Mouse (Mus musculus) midbrain, embryonic 14.5 days (tissue): ENCODE measurements around the gene Atp8a2. TPM values are rescaled to one million over a fixed set of nuclear protein-coding genes. Genes with fewer than 3 reads are reported as not detected.

ENCODE experiments used
- ATAC-seq: fragments of 200-750 bp; cut with Nextera tagmentation; 2 replicates; pipeline ENCODE4 v1.8.0; 2017; ENCODE audit warnings: moderate number of reproducible peaks, moderate library complexity; ENCODE audit not compliant: low FRiP score, low TSS enrichment
- DNase-seq: peaks from one replicate; pipeline ENCODE4 v3.0.0-alpha.2; 2015
- H3K27ac ChIP-seq: fragments of 300-500 bp; sonication (generic); replicated peaks from 2 replicates; pipeline ENCODE4 v1.5.1; 2014; ENCODE audit warnings: mild to moderate bottlenecking, low read depth, low read length, moderate library complexity
- H3K27me3 ChIP-seq: fragments of 300-500 bp; sonication (generic); 2 replicates; pipeline ENCODE4 v1.6.1; 2014; ENCODE audit warnings: low read length, control low read depth, mixed read lengths; ENCODE audit not compliant: control insufficient read depth, insufficient read depth
- H3K36me3 ChIP-seq: fragments of 300-500 bp; sonication (generic); 2 replicates; pipeline ENCODE4 v1.6.1; 2014; ENCODE audit warnings: low read length, control low read depth; ENCODE audit not compliant: control insufficient read depth, insufficient read depth
- H3K4me1 ChIP-seq: fragments of 300-500 bp; sonication (generic); 2 replicates; pipeline ENCODE4 v1.6.1; 2014; ENCODE audit warnings: mild to moderate bottlenecking, antibody characterized with exemption, low read length, control low read depth; ENCODE audit not compliant: control insufficient read depth, insufficient read depth
- H3K4me2 ChIP-seq: fragments of 300-500 bp; sonication (generic); 2 replicates; pipeline ENCODE4 v1.6.1; 2014; ENCODE audit warnings: mild to moderate bottlenecking, low read length, moderate library complexity
- H3K4me3 ChIP-seq: fragments of 300-500 bp; sonication (generic); replicated peaks from 2 replicates; pipeline ENCODE4 v1.5.1; 2014; ENCODE audit warnings: low read depth, low read length
- H3K9ac ChIP-seq: fragments of 300-500 bp; sonication (generic); replicated peaks from 2 replicates; pipeline ENCODE4 v1.6.1; 2014; ENCODE audit warnings: mild to moderate bottlenecking, low read length, moderate library complexity
- H3K9me3 ChIP-seq: fragments of 300-500 bp; sonication (generic); 2 replicates; pipeline ENCODE4 v1.6.1; 2016; ENCODE audit warnings: low read length, control low read depth, mixed read lengths; ENCODE audit not compliant: control insufficient read depth
- WGBS: fragments of 180-500 bp; shearing (Covaris S2); extraction: QIAGEN DNeasy Blood & Tissue Kit; methylation state at CpG from one replicate; pipeline ENCODE4 v1.1.7; 2014; 5-methylcytosine and 5-hydroxymethylcytosine counted together
- polyA plus RNA-seq: library from polyadenylated mRNA; unstranded; fragments of >200 nt; fragmentation: Nextera tagmentation; extraction: Ambion mirVana; gene quantifications from 2 replicates; pipeline ENCODE4 v1.2.1, GENCODE M21; 2014

Gene Atp8a2
- polyA plus RNA-seq, 1 experiment from 2014 or later = 37.1 TPM

DNA sequence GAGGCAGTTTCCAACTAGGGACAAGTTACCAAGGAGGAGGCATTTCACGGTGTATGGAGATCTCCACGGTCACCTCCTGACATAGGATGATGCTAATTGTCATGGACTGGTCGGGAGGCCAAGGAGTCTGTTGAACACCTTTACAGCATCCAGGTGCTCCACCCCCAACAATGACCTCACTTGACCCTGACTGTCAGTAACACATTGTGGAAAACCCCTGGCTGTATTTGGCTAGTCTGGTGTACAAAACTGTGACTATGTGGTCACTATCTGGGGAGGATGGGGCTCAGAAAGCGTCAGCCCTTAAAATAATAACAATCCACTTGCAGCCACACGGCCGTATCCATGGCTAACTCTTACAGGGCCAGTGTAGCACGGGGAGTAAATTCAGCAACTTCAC lies 391.3 kb downstream of the Atp8a2 start:
- H3K27ac ChIP-seq = no peak overlapping the region
- 76% methylated on average over 7 of the region's 7 CpGs for WGBS
- H3K4me2 ChIP-seq = no peak overlapping the region
- DNase-seq (no peak), ATAC-seq (no peak)
- H3K36me3 ChIP-seq = no peaks in the 10 kb centered on the region
- no peaks in the 10 kb centered on the region for H3K9me3 ChIP-seq
- no peaks in the 10 kb centered on the region for H3K27me3 ChIP-seq
- no peaks in the 10 kb centered on the region for H3K4me1 ChIP-seq
- no peak overlapping the region for H3K4me3 ChIP-seq
- H3K9ac ChIP-seq = no peak overlapping the region

DNA sequence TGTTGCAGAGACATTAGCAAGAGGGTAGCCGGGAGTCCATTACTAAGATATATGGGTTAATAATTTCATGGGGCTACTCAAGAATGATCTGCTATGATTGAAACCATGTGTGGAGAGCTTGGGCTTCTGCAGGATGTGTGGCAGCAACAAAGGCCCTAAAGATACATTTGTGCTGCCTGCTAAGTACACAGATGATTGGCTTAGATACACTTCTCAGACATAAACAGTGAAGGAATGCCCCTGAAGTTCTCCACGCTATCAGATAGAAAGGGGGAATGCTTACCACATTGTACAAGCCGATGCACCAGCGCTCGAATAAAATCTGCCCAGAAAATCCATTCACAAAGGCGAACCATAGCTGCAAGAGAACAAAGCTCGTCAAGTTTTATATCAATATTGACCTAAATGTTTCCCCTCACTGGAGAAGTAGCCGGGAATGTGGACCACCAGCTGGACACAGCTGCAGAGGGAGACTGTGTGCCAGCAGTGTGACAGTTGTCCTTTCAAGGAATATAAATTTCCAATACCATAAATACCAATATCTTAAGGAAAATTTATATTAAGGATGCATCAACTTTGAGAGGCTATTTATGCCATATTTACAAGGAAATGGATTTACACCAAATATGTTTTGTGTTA lies 394.9 kb downstream of the Atp8a2 start:
- Histone ChIP-seq H3K27ac (no peak overlapping the region), H3K4me2 (no peak overlapping the region), H3K9me3 (no peaks in the 10 kb centered on the region), H3K9ac (no peak overlapping the region), H3K36me3 (no peaks in the 10 kb centered on the region), H3K4me1 (no peaks in the 10 kb centered on the region), H3K4me3 (no peak overlapping the region), H3K27me3 (no peaks in the 10 kb centered on the region)
- ATAC-seq = no peak
- no peak for DNase-seq
- WGBS = 68% methylated on average over 8 of the region's 8 CpGs

DNA sequence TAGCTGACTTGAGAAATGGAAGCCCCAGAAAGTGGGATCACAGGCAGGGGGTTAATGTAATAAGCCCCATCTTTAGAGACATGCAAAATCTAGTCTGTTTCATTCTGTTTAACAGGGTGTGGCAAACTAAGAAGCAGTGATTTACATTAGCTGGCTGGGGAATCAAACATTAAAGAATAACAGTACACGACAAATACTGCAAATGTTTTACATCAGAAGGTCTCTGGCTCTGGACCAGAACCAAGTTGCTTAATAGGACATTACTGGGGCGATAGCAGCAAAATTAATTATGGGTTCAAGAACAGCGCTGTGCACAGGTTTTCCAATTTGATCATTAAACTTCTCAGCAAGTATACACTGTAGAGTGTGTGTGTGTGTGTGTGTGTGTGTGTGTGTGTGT lies 397.5 kb downstream of the Atp8a2 start:
- Histone ChIP-seq H3K36me3 (no peaks in the 10 kb centered on the region), H3K9ac (no peak overlapping the region), H3K4me1 (no peaks in the 10 kb centered on the region), H3K4me2 (no peak overlapping the region), H3K9me3 (no peaks in the 10 kb centered on the region), H3K27ac (no peak overlapping the region), H3K4me3 (no peak overlapping the region), H3K27me3 (no peaks in the 10 kb centered on the region)
- DNase-seq (no peak), ATAC-seq (no peak)
- WGBS = 93% methylated on average over 3 of the region's 3 CpGs

DNA sequence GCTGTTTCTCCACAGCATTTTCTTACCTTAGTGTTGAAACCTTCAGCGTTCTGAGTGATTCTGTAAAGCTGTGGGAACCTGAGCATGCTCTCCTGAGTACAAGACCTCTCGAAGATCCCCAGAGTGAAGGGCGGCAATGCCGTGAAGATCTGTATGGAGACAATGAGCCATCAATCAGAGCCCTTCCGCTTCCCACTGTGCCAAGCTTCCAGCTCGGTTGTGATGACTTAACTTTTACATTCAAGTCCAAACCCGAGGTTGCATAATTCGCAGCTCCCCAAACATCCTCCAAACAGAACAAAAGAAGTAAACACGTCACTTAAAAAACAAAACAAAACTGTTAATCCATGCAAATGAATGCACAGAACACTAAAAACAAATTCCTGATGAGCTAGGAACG lies 403.1 kb downstream of the Atp8a2 start:
- no peak overlapping the region for H3K9ac ChIP-seq
- DNase-seq (no peak), ATAC-seq (no peak)
- H3K4me3 ChIP-seq = no peak overlapping the region
- no peaks in the 10 kb centered on the region for H3K4me1 ChIP-seq
- no peaks in the 10 kb centered on the region for H3K9me3 ChIP-seq
- H3K36me3 ChIP-seq = no peaks in the 10 kb centered on the region
- H3K27ac ChIP-seq = no peak overlapping the region
- 47% methylated on average over 10 of the region's 10 CpGs for WGBS
- H3K4me2 ChIP-seq = no peak overlapping the region
- no peaks in the 10 kb centered on the region for H3K27me3 ChIP-seq

DNA sequence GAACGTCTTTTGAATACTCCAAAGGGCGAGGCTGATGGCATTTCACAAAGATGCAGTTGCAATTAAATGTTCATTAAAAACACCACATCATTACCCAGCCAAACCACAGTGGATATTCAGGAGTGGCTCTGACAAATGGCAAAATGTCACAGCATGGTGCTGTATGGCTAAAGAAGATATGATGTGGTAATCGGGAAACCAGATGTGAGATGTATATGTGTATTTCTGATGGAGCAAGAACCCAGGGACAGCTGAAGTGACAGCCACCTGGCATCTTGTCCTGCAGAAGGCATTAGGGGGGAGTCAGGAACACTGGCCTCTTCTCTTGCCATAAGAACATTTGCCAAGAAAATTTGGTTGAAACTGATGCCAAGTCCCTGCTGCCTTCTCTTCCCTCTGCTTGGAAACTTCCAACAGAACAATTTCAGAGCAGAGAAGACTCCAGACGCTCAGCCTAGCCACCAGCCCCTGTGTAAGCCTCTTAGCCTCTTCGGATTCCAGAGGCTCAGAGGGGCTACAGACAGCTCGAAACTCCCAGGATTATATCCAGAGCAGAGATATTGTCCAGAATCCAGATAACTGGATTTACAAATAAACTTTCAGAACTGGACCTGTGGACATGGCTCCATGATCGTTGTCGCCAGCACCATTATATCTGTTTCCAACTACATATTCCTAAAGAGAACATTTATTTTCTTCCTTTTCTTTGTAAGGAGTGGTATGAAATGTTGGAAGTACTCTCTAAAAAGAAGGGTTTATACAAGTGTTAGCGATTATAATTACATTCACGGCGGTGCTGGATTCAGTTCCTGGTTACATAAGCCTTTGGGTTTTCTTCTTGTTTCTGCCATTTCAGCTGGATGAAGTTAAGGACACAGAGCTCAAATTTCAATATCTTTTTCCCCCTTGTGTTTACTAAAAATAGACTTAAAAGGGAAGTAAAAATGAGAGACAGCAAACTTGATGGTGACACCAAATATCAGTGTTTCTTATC lies 413.3 kb downstream of the Atp8a2 start:
- Histone ChIP-seq H3K4me2 (no peak overlapping the region), H3K9ac (no peak overlapping the region), H3K9me3 (no peaks in the 10 kb centered on the region), H3K27me3 (no peaks in the 10 kb centered on the region), H3K4me1 (no peaks in the 10 kb centered on the region), H3K36me3 (no peaks in the 10 kb centered on the region), H3K27ac (no peak overlapping the region), H3K4me3 (no peak overlapping the region)
- 84% methylated on average over 11 of the region's 11 CpGs for WGBS
- DNase-seq = no peak
- no peak for ATAC-seq

DNA sequence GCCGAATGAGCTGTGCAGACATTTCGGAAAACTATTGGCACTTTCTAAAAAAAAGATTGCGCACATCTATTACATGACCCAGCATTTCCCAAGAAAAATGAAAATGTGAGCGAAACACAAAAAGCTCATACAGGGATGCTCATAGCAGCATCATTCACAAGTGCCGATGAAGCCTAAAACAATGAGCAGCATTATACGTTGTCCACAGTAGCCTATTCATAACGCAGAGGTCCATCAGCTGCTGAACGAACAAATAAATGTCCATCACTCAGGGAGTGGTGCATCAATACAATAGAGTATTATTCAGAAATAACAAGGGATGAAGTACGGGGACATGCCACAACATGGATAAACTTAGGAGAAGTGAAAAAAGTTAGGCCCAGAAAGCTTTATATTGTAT lies 416.6 kb downstream of the Atp8a2 start:
- no peak for ATAC-seq
- Histone ChIP-seq H3K4me3 (no peak overlapping the region), H3K4me2 (no peak overlapping the region), H3K27ac (no peak overlapping the region), H3K9ac (no peak overlapping the region), H3K9me3 (no peaks in the 10 kb centered on the region), H3K27me3 (no peaks in the 10 kb centered on the region), H3K4me1 (no peaks in the 10 kb centered on the region), H3K36me3 (no peaks in the 10 kb centered on the region)
- no peak for DNase-seq
- 79% methylated on average over 9 of the region's 9 CpGs for whole genome bisulfite sequencing

DNA sequence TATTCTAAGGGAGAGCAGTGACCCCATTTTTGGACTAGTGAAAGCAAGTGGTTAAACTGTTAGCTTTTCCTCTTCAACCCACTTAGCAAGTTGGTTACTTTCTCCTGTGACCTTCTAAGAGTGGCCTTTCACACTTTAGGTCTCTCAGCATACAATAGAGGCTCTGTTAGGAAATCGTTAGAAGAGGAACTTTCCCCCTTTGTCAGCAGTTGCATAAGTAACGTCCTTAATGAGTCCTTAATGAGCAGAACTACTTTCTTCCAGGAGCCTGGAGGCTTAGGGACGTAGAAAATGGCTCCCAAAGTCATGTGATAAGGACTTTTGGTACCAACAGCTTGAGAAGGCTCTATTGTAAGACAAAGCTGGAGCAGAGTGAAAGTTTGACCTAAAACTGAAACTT lies 434.8 kb downstream of the Atp8a2 start:
- DNase-seq = no peak
- no peaks in the 10 kb centered on the region for H3K9me3 ChIP-seq
- H3K4me3 ChIP-seq = no peak overlapping the region
- WGBS = 56% methylated on average over 3 of the region's 3 CpGs
- H3K9ac ChIP-seq = no peak overlapping the region
- no peak overlapping the region for H3K4me2 ChIP-seq
- 0 out of 2 replicates have a peak, but pooled peaks cover 4% of the 10 kb centered on the region for H3K4me1 ChIP-seq
- no peak overlapping the region for H3K27ac ChIP-seq
- no peaks in the 10 kb centered on the region for H3K27me3 ChIP-seq
- H3K36me3 ChIP-seq = no peaks in the 10 kb centered on the region
- no peak for ATAC-seq

DNA sequence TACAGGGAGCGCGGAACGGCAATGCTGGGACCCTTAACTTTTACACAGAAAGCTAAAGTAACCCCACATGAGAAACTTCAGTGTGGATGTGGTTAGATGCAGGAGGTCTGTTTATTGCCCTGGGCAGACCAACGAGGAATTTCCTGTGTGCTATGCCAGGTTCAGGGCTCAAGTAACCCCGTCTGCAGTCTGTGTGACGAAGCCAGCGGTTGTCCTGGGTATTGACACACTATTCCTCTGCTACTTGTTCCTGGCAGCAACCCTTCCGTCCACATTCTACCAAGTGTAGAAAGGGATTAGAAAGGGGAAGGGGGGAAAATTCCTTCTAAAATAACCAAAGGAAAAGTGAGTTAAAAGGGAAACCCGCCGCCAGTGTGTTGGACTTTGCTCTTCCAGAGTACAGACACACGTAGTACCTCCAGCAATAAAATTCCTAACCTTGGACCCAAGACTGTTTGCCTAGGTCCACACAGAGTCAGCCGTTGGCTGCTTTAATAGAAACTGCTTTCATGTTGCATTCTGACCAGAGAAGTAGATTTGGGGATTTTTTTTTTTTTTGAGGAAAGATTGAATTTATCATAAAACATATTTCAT lies 437.0 kb downstream of the Atp8a2 start:
- ATAC-seq (no peak), DNase-seq (no peak)
- H3K9me3 ChIP-seq = no peaks in the 10 kb centered on the region
- no peaks in the 10 kb centered on the region for H3K36me3 ChIP-seq
- no peak overlapping the region for H3K27ac ChIP-seq
- H3K4me2 ChIP-seq = no peak overlapping the region
- no peak overlapping the region for H3K9ac ChIP-seq
- H3K27me3 ChIP-seq = no peaks in the 10 kb centered on the region
- H3K4me3 ChIP-seq = no peak overlapping the region
- 0 out of 2 replicates have a peak, but pooled peaks cover 4% of the 10 kb centered on the region for H3K4me1 ChIP-seq
- whole genome bisulfite sequencing = 84% methylated on average over 12 of the region's 12 CpGs
